In genomic region chr10:77900903-77901818, GRCm38 (mm10) we compare ENCODE assay signal across 9 mouse cellular contexts. TPM values are rescaled to one million over a fixed set of nuclear protein-coding genes. Genes with fewer than 3 reads are reported as not detected.
DNase-seq lines count a peak whose midpoint lies in the region; ATAC-seq and TF ChIP-seq lines count a peak whose summit lies in the region.
"Had no signal": no experiment of that assay in that cellular context is flagged by ENCODE, and none has a peak within 500 bp of the region (broad histone marks: within the 10 kb centered on the region; RNA-seq: fewer than 3 reads in every experiment).

No protein-coding gene starts in this region.

- H3K9ac ChIP-seq in embryonic facial prominence, embryonic 11.5 days (replicated peaks; ENCODE audit: low read length), result no peak overlapping the region
- peak overlapping the region; percentile 70 for H3K9ac ChIP-seq in hindbrain, embryonic 12.5 days
- H3K9ac ChIP-seq in midbrain, embryonic 13.5 days (replicated peaks), result peak overlapping the region; percentile 75; the same call in 1 of the 2 replicates

- no peak for ATAC-seq in embryonic facial prominence, embryonic 11.5 days (replicated peaks; ENCODE audit: insufficient number of reproducible peaks, low FRiP score, low TSS enrichment, low read depth)
- ATAC-seq in hindbrain, embryonic 12.5 days (ENCODE audit: low FRiP score), result no peak
- ATAC-seq in midbrain, embryonic 13.5 days, result no peak
- ATAC-seq: Patski had no signal

- H3K4me1 ChIP-seq in kidney, adult 2 months (ENCODE audit: control insufficient read depth, insufficient read depth, low read length), result peaks cover 9% of the 10 kb centered on the region
- no peaks in the 10 kb centered on the region; the same call in 1 of the 2 replicates for H3K4me1 ChIP-seq in embryonic facial prominence, embryonic 11.5 days (ENCODE audit: control insufficient read depth, insufficient read depth, low read length)
- peaks cover 17% of the 10 kb centered on the region for H3K4me1 ChIP-seq in hindbrain, embryonic 12.5 days
- H3K4me1 ChIP-seq in midbrain, embryonic 13.5 days (replicated peaks), result peaks cover 20% of the 10 kb centered on the region

- peak overlapping the region; percentile 93 for H3K4me2 ChIP-seq in embryonic facial prominence, embryonic 11.5 days (ENCODE audit: low read depth, low read length)
- peak overlapping the region; percentile 79 for H3K4me2 ChIP-seq in hindbrain, embryonic 12.5 days (replicated peaks)
- H3K4me2 ChIP-seq in midbrain, embryonic 13.5 days (replicated peaks), result peak overlapping the region; percentile 82

- H3K36me3 ChIP-seq in kidney, adult 2 months (ENCODE audit: control insufficient read depth, insufficient read depth, low read length), result no peaks in the 10 kb centered on the region
- no peaks in the 10 kb centered on the region for H3K36me3 ChIP-seq in embryonic facial prominence, embryonic 11.5 days (replicated peaks; ENCODE audit: control insufficient read depth, insufficient read depth, low read depth, low read length)
- no peaks in the 10 kb centered on the region for H3K36me3 ChIP-seq in hindbrain, embryonic 12.5 days
- no peaks in the 10 kb centered on the region for H3K36me3 ChIP-seq in midbrain, embryonic 13.5 days

- no peak overlapping the region for H3K4me3 ChIP-seq in kidney, adult 2 months (ENCODE audit: insufficient read depth, low read depth, low read length)
- H3K4me3 ChIP-seq in embryonic facial prominence, embryonic 11.5 days (ENCODE audit: low read depth, low read length), result no peak overlapping the region
- H3K4me3 ChIP-seq in hindbrain, embryonic 12.5 days, result peak overlapping the region; percentile 54
- peak overlapping the region; percentile 63 for H3K4me3 ChIP-seq in midbrain, embryonic 13.5 days (replicated peaks)

- TF ChIP-seq CTCF in kidney, adult 2 months (conservative IDR thresholded peaks at IDR 0.05; ENCODE audit: insufficient read depth, insufficient read length, low read depth, low read length), result no peak

- DNase-seq in kidney, adult 2 months, result peak; percentile 33
- no peak for DNase-seq in kidney, postnatal 10 days
- no peak for DNase-seq in embryonic facial prominence, embryonic 11.5 days (ENCODE audit: low spot score)
- DNase-seq in ovary, postnatal 36 days (ENCODE audit: low spot score), result no peak
- DNase-seq in adrenal gland, postnatal 4 days (ENCODE audit: low spot score in 2 of 2), result no peak
- DNase-seq in B cell, adult 2 months, result no peak

- 85% methylated on average over 27 of the region's 27 CpGs for WGBS in kidney, adult 2 months
- WGBS in embryonic facial prominence, embryonic 11.5 days, result 85% methylated on average over 27 of the region's 27 CpGs
- WGBS in hindbrain, embryonic 12.5 days, result 85% methylated on average over 27 of the region's 27 CpGs
- 87% methylated on average over 27 of the region's 27 CpGs for WGBS in midbrain, embryonic 13.5 days

- H3K9me3 ChIP-seq in embryonic facial prominence, embryonic 11.5 days (replicated peaks; ENCODE audit: control insufficient read depth, low read length), result no peaks in the 10 kb centered on the region
- H3K9me3 ChIP-seq in hindbrain, embryonic 12.5 days (replicated peaks), result no peaks in the 10 kb centered on the region
- H3K9me3 ChIP-seq in midbrain, embryonic 13.5 days, result no peaks in the 10 kb centered on the region

- no peak for TF ChIP-seq POLR2A in kidney, adult 2 months (IDR thresholded peaks at IDR 0.05; ENCODE audit: low read depth, low read length)

- H3K27ac ChIP-seq in kidney, adult 2 months (ENCODE audit: insufficient read depth, low read depth, low read length), result no peak overlapping the region
- H3K27ac ChIP-seq in embryonic facial prominence, embryonic 11.5 days (replicated peaks; ENCODE audit: low read depth, low read length), result no peak overlapping the region
- H3K27ac ChIP-seq in hindbrain, embryonic 12.5 days, result no peak overlapping the region
- H3K27ac ChIP-seq in midbrain, embryonic 13.5 days, result no peak overlapping the region

- H3K27me3 ChIP-seq in kidney, adult 2 months (replicated peaks; ENCODE audit: control insufficient read depth, insufficient read depth, low read length), result no peaks in the 10 kb centered on the region
- H3K27me3 ChIP-seq in embryonic facial prominence, embryonic 11.5 days (ENCODE audit: control insufficient read depth, insufficient read depth, low read length), result peaks cover 2% of the 10 kb centered on the region; the same call in 1 of the 2 replicates
- H3K27me3 ChIP-seq in hindbrain, embryonic 12.5 days, result 0 out of 2 replicates have a peak, but pooled peaks cover 10% of the 10 kb centered on the region
- H3K27me3 ChIP-seq in midbrain, embryonic 13.5 days, result peaks cover 6% of the 10 kb centered on the region

RNA-seq across cellular contexts. Expression of gene Lrrc3, which starts 1.2 kb away (rescaled TPM):
- 8.4 and 8.6 TPM in 2 replicates for polyA plus RNA-seq in kidney, adult 2 months (2012; rRNA removed)
- polyA plus RNA-seq in embryonic facial prominence, embryonic 11.5 days (2014; fragmentation: Nextera tagmentation; extraction: Ambion mirVana), result 2.2 and 2.5 TPM in 2 replicates
- 6.8 and 7.4 TPM in 2 replicates for polyA plus RNA-seq in hindbrain, embryonic 12.5 days (2016; fragmentation: Nextera tagmentation; extraction: Ambion mirVana)
- 9.8 and 10.3 TPM in 2 replicates for polyA plus RNA-seq in midbrain, embryonic 13.5 days (2015; fragmentation: Nextera tagmentation; extraction: Ambion mirVana)
- total RNA-seq in adrenal gland, postnatal 4 days (2021), result 10 to 100 TPM in 1 of 2 experiments, 1 to 10 TPM in 1; 9.8 to 14.6 TPM

RNA-seq across cellular contexts. Expression of gene Gm3285, which starts 39.4 kb away (rescaled TPM):
- not detected in 2 replicates for polyA plus RNA-seq in kidney, adult 2 months (2012; rRNA removed)
- polyA plus RNA-seq in embryonic facial prominence, embryonic 11.5 days (2014; fragmentation: Nextera tagmentation; extraction: Ambion mirVana), result not detected in 2 replicates
- not detected in 2 replicates for polyA plus RNA-seq in hindbrain, embryonic 12.5 days (2016; fragmentation: Nextera tagmentation; extraction: Ambion mirVana)
- polyA plus RNA-seq in midbrain, embryonic 13.5 days (2015; fragmentation: Nextera tagmentation; extraction: Ambion mirVana), result not detected in 2 replicates
- total RNA-seq in adrenal gland, postnatal 4 days (2021), result not detected
- polyA plus RNA-seq: Patski had no signal

RNA-seq across cellular contexts. Expression of gene Gm10318, which starts 48.5 kb away (rescaled TPM):
- not detected in 2 replicates for polyA plus RNA-seq in kidney, adult 2 months (2012; rRNA removed)
- polyA plus RNA-seq in embryonic facial prominence, embryonic 11.5 days (2014; fragmentation: Nextera tagmentation; extraction: Ambion mirVana), result not detected in 2 replicates
- polyA plus RNA-seq in hindbrain, embryonic 12.5 days (2016; fragmentation: Nextera tagmentation; extraction: Ambion mirVana), result not detected in 2 replicates
- polyA plus RNA-seq in midbrain, embryonic 13.5 days (2015; fragmentation: Nextera tagmentation; extraction: Ambion mirVana), result not detected in 2 replicates
- total RNA-seq in adrenal gland, postnatal 4 days (2021), result not detected
- polyA plus RNA-seq: Patski had no signal

RNA-seq across cellular contexts. Expression of gene Gm36176, which starts 54.6 kb away (rescaled TPM):
- not detected in 2 replicates for polyA plus RNA-seq in kidney, adult 2 months (2012; rRNA removed)
- polyA plus RNA-seq in embryonic facial prominence, embryonic 11.5 days (2014; fragmentation: Nextera tagmentation; extraction: Ambion mirVana), result not detected in 2 replicates
- not detected in 2 replicates for polyA plus RNA-seq in hindbrain, embryonic 12.5 days (2016; fragmentation: Nextera tagmentation; extraction: Ambion mirVana)
- polyA plus RNA-seq in midbrain, embryonic 13.5 days (2015; fragmentation: Nextera tagmentation; extraction: Ambion mirVana), result not detected in 2 replicates
- total RNA-seq in adrenal gland, postnatal 4 days (2021), result not detected
- polyA plus RNA-seq: Patski had no signal

Comparison
In these comparisons a context has a peak if more than half of its experiments do, and no peak if none do; other contexts are left out.
1. H3K4me3 ChIP-seq: peak in hindbrain, embryonic 12.5 days (single experiment) and midbrain, embryonic 13.5 days (single experiment); none in kidney, adult 2 months (single experiment) and embryonic facial prominence, embryonic 11.5 days (single experiment).
2. Peak in every context shown above with its lines, with median percentiles within 50 percentile points of each other: H3K4me2 ChIP-seq.